Mouse (Mus musculus) MN1 (cell line): ENCODE results near the gene Ankrd61.

Experiments
- DNase-seq: peaks from one replicate; pipeline ENCODE4 v3.0.0-alpha.2; 2016; ENCODE audit warnings: low spot score

The Ankrd61 gene

DNA sequence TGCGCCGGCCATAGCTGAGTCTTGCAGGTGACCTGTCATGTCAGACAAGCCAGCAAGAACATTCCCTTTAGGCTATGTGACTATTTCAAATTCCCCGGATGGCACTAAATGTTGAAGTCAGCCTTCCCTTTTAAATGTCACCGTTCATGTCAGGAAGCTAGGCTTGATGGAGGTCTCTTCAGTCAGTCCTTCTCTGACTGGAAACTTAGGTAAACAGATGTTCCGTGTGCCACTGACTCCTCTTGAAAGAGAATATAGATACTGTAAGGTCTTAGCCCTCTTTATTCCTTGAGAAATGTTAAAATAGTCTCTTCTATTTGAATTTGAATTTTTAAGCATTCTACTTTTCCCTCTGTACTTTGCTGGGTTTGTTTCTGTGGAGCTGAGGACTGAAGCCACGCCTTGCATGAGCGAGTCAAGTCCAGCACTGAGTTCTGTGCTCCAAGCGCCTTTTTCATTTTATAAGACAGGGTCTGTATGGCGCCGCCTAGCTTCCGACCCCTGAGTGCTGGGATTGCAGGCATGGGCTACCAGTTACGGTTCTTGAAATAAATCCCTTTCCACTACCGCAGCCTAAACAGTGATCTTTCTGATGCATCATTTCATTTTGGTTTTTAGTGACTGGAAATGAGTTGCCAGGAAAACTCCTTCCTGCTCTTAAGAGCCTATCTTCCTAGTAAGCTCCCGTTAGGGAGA, at the start of gene Ankrd61:
Gene Ankrd61, minus strand, starts transcription at position 51 of the 696 bp plus-strand sequence.
- DNase-seq, result no peak

DNA sequence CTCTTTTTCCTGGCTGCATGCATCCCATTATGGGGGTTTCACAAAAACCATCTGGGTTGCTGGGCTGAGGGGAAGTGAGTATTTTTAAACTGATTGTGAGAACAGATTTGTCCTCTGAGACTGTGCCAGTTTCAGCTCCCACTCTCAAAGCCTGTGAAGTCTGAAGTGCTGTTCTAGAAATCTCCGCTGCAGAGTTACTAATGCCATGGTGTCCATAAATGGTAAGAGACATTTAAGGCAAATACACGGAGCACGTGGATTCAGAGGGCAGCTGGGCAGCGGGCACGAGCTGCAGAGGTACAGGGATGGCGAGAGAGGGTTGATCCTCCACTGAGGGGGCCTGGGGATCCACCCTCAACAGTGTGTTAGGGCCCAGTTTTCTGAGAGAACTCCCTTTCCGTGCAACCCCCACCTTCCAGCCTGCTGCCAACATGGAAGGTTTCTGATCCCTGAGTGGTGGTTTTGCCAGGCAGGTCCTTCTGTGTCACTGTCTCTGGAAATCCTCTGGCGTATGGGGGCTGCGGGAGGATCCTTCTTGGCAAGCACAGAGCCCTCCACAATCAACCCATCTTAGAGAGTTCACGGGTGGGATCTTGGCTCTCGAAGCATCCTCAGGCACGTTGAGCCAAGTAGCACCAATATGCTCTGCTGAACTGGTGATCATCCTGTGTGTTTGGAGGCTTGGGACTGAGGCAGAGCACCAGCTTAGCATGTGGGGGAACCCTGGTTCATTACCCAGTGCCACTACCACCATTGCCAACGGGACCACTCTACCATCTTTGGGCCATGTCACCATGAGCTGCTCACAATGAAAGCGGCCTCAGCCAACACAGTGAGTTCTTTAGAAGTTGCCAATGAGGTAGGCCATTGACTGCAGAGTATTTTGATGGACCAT, 46.0 kb upstream of the Ankrd61 start:
- DNase-seq, result no peak

DNA sequence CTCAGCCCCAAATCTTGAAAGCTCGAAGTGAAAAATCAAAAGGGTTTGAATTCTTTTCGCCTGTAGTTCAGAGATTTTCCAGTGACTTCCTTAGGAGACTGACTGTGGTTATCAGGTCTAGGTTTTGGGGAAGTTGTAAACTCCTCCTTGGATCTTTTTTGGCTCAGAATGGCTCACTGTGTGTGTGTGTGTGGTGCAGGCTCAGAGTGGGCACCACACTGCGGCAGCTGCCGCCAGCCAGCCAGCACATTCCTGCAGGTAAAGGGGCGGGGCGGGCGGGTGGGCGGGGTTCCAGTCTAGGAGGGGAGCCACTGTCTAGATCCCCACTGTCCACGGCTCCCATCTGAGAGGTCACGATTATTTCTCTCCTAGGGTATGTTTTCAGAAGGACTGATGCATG, 44.1 kb upstream of the Ankrd61 start:
- DNase-seq, result no peak

DNA sequence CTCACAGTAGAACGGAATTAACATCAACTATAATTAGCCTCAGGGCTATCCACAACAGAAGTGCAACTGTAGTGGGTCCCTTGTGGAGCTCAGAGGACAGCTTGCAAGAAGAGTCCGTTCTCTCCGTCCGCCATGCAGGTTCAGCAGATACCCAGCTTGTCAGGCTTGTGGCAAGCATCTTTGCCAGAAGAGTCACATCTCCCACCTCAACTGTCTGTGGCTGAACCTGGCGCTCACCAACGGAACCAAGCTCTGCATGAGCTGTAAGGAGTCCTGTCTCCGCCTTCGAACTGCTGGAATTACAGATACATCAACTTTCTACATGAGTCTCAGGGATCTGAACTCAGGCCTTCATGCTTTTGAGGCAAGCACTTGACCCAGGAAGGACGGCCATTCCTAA, 38.7 kb upstream of the Ankrd61 start:
- no peak for DNase-seq

DNA sequence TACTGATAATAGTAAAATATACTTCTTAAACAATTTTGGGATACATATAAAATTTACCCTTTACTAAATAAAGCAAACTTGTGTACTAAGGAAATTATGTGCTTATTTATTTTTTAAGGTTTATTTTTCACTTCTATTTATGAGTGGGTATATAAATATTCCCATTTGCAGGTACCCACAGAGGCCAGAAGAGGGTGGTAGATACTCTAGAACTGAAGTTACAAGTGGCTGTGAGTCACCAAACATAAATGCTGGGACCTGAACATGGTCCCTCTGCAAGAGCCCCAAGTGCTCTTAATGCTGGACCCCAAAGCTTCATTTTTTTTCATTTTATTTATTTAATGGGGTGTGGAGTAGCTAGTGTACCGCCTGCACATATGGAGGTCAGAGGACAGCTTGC, 36.4 kb upstream of the Ankrd61 start:
- no peak for DNase-seq

DNA sequence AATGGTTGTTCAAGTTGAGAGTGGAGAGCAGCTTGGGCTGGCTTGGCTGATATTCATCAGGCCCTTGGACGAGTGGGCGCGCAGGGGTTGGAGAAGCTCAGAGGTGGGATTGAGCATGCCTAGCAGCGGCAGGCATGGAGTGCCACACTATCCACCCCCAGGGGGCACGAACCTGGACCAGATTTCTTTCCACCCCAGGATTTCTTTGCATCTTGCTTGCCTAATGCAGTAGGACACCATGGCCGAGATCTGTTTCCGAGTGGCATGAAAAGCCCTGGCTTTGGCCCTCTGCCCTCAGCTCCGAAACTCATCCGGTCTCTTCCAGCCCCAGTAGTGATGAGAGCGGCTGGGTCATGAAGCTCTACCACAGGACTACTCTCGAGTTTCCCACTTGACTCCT, 35.9 kb upstream of the Ankrd61 start:
- DNase-seq, result no peak

DNA sequence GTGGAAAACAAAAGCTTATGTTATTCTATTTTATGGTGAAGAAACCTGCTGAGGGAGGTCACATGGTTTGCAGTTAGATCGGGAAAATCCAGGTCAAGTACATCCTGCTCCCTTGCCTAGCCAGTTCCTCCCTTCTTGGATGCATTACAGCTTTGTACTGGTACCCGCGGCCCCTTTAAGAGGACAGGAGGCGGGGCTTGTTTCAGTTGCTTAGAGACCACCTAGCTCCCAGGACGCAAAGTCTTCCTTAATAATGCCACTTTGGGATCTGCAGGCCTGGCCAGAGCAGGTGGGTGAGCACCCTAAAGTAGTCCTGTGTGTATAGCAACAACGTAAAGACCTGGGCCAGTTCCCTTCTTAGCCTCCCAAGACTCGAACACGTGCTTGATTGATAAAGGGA, 35.3 kb upstream of the Ankrd61 start, which contains the start of gene Rsph10b:
Gene Rsph10b, plus strand, starts transcription at position 205 of the 400 bp plus-strand sequence.
- no peak for DNase-seq

DNA sequence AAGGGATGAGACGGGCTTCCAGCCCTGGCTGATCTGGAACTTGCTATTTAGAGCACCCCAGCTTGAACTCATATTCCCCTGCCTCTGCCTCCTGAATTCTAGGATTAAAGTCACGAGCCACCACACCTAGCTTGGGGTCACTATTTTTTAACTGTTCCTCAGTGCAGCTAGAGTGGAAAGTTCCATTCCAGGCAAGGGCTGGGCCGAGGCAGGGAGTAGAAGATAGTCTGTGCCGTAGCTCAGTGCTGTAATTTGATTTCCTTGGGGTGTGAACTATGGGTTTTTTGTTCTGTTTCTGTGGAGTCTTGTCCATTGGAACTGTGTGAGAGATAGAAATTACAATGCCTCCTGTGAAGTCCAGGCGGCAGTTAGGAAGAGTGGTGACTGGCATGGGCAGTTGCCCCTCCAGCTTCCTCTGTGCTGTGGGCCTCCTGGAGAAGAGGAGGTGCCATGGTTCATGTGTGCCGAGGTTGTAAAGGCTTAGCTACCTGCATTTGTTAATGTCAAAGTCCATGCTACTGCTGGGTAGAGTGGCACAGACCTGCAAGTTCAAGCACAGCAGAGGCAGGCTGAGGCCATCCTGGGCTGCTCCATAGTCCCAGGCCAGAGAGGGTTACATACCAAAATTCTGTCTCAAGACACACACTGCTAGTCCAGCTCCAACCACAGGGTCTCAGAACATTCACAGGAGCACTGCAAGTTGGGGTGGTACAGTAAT, 34.5 kb upstream of the Ankrd61 start:
- DNase-seq, result no peak

DNA sequence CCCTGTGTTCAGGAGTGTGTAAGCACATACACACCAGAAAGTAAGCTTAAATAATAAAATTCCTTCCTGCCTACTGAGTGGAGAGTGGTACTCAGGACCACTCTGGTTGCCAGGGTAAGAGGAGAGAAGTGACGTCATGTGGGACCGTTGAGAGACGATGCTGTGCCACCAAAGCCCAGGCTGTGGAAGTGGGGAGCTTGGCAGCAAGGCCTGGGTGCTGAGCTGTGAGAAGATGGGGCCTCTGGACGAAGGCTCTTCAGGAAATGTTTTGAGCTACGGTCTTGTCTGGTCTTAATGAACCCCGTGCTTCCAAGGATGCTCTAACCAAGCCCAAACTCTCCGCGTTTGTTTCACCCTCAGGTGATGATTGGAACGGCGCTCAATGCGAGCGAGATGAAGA, 33.2 kb upstream of the Ankrd61 start:
- DNase-seq, result no peak

DNA sequence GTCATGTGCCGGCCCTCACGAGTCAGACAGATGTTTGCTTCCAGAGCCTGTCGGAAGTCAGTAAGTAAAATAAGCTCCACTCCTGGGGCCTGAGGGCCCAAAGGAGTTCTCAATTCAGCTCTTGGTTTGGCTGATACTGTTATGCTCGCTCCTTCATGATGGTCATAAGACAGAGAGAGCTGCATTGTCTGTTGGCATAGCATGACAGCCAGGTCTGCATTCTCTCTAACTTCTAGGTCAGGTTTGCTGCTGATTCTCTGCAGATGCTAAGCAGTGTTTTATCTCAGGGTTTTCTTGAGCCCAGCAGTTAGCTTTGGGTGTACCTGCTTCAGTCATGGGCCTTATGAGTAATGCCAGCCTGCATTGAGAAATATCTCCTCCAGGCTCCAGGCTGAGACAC, 31.8 kb upstream of the Ankrd61 start:
- DNase-seq, result no peak

DNA sequence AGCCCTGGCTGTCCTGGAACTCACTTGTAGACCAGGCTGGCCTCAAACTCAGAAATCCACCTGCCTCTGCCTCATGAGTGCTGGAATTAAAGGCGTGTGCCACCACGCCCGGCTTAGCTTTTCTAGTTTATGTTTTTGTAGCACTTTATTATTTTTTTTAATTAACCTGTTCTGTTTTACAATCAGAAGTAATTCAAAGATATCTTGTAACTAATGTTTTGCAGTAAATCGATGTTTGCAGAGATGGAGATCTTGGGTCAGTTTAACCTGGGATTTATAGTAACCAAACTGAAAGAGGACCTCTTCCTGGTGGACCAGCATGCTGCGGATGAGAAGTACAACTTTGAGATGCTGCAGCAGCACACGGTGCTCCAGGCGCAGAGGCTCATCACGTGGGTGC, 30.4 kb upstream of the Ankrd61 start, which contains the start of gene Gm42421:
Gene Gm42421, plus strand, starts transcription at position 301 of the 400 bp plus-strand sequence.
- DNase-seq, result no peak

DNA sequence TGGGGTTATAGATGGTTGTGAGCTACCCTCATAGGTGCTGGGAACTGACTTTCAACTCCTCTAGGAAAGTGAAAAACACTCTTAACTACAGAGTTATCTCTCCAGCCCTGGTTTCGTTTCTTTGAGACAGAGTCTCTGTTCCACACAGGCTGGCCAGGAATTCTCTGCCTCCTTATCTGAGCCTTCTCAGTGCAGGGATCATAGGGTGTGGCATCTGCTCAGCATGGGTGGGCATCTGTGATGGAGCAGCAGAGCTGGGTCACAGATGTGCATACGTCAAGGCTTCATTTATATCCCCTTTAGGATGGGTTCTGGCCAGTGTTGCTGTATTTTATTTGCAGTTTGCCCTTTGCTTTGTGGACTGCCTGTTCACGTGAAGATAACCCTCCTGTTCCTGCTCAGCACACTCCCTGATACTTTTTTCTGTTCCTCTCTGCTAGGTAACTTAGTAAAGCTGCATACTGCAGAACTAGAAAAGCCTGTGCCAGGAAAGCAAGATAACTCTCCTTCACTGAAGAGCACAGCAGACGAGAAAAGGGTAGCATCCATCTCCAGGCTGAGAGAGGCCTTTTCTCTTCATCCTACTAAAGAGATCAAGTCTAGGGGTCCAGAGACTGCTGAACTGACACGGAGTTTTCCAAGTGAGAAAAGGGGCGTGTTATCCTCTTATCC, 27.4 kb upstream of the Ankrd61 start:
- no peak for DNase-seq

DNA sequence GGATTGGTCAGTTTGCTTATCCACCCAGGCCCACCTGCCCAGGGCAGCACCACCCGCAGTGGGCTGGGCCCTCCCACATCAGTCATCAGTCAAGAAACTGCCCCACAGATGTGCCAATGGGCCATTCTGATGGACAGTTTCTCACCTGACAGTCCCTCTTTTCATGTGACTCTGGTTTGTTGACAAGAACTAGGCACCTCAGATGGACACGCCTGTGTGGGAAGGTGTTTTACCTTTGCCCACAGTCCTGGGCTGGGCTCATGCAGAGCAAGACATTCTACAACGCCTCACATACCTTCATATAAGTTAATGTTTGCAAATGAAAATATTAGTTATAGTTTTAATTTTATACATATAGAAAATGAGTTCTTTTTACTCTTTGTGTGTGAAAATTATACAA, 20.6 kb upstream of the Ankrd61 start:
- DNase-seq, result no peak

DNA sequence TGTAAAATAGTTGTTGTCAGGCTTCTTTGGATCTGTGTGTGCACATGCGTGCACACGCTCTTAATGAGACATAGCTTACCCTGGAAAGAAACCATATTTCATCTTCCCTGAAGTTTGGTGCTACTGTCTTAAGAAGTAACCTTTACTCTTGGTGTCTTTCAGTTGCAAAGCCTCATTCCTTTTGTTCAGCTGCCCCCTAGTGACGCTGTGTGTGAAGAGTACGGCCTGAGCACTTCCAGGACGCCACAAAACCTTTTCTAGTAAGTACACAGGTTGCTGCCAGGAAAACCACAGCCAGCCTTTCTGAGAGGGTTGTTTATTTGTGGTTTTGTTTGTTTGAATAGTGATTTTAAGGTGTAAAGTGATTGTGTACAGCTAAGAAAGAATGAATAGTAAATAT, 19.9 kb upstream of the Ankrd61 start:
- DNase-seq, result peak; percentile 84

DNA sequence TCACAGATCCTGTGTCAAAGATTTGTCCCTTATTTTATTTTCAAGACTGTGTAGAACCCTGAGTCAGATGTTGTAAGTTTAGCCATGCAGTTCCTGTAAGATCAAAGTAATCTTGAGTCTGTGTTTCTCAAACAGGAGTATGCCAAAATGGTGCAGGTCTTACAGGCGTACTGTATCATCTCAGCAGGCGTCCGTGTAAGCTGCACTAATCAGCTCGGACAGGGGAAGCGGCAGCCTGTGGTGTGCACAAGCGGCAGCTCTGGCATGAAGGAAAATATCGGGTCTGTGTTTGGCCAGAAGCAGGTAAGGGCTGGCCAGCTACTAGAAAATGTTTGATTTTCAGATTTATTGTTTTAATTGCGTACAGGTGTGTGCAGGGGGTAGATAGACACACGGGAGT, 18.7 kb upstream of the Ankrd61 start:
- DNase-seq, result no peak

DNA sequence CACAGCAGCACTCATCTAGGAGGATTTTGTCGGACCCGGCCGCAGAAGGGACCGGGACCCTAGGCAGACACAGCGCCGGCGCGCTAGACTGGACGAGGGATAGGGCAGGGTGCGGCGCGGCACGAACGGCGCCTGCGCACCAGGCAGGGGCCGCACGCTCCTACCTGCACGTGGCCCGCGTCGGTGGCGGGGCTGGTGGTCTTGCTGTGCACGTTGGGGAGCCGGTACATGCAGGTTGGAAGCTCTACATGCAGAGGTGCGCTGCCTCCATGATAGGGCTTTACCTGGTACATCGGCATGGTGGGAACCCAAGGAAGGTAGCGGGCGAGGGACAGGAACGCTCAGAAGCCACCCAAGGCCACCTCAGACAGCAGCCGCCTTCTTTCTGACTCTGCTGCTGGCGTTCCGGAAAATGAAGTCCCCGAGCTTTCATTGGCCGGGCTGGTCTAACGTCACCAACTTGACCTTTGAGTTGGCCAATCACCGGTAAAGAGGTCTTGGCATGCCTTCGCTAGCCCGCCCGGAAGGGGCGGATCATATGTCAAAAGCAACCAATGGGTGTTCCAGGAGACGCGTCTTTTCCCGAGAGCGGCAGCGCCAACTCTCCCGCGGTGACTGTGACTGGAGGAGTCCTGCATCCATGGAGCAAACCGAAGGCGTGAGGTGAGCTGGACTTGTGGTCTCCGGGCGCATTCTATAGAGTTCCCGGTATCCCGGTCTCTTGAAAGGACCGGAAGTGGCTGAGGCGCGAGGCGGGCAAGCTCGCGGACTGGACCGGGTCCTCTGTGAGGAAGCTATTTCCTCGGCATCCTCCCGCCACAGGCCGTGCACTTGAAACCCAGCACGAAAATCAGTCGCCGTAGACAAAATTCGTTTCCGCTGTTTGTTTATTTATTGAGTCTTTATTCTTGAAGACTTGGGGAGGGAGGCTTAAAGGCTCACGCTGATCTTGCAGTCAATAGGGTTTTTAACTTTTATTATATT, 12.2 kb upstream of the Ankrd61 start, which contains the start of the genes Aimp2 and Pms2:
Gene Aimp2, minus strand, starts transcription at position 431 of the 984 bp plus-strand sequence.
Gene Pms2, plus strand, starts transcription at position 548 of the 984 bp plus-strand sequence.
- DNase-seq, result peak; percentile 100

DNA sequence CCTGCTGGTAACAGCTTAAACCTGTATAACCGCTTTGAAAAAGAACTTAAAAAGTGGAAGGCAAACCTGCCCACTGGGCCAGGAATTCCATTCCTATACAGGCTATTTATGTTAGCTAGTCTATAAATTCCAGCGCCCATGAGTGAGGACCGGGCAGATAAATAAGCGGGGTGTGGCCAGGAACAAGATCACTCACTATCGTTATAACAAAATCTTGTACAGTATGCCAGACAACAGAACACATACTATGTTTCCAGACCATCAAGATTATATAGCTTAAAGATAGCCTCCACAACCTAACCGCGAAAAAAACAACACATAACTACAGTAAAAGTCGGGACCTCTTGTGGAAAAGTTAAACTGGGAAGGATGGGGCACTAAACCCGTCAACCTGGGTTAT, 11.4 kb upstream of the Ankrd61 start:
- peak; percentile 28 for DNase-seq

DNA sequence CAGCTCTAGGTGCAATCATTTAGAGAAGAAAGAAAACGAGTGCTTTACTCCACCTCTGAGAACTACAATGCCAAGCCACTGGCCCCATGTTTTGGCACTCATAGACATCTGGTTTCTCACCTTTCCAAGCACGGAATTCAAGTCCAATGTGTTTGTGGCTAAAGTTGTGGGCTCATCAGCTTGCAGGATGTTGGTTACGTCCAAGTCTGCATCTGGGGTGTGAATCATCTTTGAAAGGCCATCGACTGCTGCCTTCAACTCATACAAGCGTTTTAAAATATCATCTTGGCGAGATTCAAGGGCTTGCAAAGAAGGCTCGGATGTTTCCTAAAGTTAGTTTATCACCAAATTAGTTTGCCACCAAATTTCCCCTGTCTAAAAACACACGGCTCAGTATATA, 8.9 kb upstream of the Ankrd61 start:
- DNase-seq, result no peak

DNA sequence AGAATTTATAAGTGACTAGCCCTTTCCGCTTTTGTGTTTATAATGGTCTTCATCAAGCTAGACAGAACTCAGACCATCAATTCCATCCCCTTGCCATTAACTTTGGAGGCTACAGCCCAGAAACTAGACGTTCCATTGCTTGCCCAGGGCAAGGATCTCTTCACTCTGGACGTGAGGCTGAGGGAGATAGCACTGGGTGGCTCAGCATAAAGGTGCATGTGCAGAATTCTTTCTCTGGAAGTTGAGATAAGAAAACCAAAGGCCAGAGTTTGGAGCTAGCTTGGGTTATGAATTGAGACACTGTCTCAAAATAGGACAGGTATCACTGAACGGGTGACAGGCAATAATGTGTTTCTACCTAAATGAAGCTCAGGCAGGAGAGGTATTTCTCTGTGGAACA, 6.3 kb upstream of the Ankrd61 start:
- DNase-seq, result no peak

DNA sequence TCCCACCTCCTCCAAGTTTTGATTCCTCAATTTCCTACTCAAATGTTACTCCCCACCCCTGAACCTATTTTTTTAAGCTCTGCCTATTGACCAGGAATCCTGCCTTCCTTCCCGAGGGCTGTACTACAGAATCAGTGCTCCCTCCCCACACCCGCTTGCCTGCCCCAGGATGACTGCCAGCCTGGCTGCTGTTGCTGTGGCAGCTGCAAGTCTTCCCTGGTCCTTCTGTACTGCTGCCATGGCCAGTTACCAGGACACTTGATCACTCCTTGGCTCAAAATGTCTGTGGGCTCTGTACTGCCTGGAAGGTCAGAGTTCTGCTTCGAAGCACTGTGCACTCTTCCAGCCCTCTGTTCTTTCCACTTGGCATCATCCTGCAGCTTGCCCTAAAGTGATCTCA, 4.6 kb upstream of the Ankrd61 start:
- DNase-seq, result peak; percentile 55

DNA sequence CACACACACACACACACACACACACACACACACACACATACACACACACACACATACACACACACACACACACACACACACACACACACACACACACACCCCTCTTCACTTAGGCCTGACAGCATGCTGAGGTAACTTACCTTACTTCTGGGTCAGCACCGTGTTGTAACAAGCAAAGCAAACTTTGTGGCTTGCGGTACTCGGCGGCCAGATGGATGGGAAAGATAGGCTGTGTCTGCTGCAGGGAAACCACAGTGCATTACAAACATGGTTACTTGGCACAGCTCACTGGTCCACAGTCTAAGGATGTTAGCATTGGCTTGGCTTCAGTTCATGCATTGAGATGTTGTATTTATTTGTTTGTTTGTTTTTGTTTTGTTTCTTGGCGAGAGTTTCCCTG, 4.1 kb downstream of the Ankrd61 start:
- DNase-seq, result peak; percentile 21
